Mouse (Mus musculus) adrenal gland, postnatal 25 days (tissue): Measurements from ENCODE around the gene U2af1. TPM values are rescaled to one million over a fixed set of nuclear protein-coding genes. Genes with fewer than 3 reads are reported as not detected.

Experiments
- DNase-seq: peaks from one replicate; pipeline ENCODE4 v3.0.0; 2021; ENCODE audit warnings: mixed read lengths
- total RNA-seq: library from RNA; stranded (reverse); gene quantifications from 2 replicates; pipeline ENCODE4 v1.2.3, GENCODE M21; 2021

The U2af1 gene
- total RNA-seq, 1 experiment from 2014 or later: 147 TPM

DNA sequence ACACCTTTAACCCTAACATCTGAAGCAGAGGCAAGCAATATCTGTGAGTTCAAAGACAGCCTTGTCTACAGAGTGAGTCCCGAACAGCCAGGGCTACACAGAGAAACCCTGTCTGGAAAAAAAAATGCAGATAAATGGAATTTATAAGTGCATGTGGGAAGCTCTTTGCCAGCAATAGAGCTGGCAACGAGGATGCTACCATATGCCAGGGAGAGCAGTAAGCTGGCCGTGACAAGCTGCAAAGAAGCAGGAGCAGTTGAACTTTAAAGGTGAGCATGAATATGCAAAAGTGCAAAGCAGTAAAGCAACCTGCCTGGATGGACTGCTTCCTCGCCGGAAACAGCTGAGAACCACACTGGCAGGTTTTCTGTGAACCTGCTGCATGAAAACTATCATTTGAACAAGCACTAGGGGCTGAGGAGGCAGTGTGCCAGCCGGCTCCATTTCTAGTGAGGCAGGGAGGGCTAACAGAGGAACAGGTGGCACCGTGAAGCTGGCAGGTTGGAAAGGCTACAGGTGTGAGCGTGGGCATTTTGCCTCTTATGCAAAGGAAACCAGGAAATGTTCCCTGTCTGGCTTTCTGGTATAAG is 2.1 kb upstream of the U2af1 start:
- no peak for DNase-seq

DNA sequence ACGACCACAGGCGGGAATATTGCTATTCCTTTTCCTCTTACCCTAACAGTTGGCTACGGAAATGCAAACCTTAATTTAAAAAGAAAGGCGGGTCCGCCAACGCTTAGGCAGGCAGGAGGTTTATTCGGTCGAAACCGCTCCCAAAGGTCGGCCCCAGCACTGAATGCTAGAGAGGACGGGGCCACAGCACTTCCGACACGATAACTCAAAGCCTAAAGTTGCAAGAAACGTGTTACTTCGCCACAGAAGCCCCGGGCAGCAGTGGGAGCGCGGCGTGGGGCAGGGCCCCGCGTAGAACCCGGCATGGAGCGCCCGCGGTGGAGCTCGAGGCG is 590 bp downstream of the U2af1 start:
- no peak for DNase-seq

DNA sequence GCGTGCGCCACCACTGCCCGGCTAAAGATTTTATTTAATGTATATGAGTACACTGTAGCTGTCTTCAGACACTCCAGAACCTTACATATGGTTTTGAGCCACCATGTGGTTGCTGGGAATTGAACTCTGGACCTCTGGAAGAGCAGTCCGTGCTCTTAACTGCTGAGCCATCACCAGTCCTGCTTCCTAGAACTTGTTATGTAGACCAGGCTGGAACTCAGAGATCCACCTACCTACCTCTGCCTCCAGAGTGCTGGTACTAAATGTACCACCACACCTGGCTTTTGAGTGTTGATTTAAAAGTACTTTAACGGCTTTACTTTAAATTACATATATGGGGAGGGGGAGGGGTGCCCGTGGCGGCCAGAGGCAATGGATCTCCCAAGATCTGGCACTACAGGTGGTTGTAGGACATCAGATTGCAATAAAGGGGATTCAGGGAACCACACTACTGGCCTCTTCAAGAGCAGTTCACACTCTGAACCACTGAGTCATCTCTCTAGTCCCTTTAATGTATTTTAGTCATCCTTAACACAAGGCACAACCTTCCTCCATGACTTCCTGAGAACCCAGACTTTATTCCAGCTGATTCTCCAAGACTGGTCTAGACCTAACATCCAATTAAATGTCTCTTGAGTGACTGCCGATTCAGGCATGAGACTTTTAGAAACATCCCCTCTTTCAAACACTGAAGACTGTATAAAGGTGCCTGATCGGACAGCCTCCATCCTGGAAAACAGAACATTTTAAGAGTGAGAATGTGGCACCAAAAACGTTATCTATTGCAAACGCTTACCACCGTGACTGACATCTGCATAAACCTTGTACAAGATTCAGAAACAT is 1.3 kb downstream of the U2af1 start:
- DNase-seq: no peak

DNA sequence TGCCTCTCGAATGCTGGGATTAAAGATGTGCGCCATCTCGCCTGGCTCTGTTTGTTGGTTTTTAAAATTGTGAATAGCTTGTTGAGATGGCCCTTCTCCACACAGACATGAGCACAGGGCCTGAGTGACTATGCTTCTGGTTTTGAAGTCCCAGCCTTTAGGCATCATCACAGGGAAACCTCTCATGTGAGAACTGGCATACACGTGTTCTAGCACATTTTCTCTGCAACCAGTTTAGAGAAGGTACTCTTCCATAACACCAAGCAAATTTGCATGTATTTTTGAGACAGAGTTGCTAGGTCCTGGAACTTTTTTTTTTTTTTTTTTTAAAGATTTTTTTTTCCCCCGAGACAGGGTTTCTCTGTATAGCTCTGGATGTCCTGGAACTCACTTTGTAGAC is 2.0 kb downstream of the U2af1 start:
- DNase-seq: no peak

DNA sequence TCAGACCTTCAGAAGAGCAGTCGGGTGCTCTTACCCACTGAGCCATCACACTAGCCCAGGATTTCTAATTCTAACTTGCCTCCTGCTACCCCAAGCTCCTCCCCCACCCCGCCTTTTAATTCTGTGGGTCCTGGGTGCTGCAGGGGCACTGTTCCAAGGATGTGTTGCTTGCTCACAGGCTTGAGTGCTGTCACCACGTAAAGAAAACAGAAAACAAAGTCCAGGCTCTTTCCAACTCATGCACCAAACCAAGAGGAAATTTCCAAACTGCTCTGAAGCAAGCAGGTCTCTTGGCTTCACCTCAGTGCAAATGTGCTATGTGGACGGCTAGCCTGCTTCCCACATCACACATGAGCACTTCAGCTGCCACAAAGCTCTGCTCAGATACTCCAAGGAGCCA is 3.3 kb downstream of the U2af1 start:
- no peak for DNase-seq

DNA sequence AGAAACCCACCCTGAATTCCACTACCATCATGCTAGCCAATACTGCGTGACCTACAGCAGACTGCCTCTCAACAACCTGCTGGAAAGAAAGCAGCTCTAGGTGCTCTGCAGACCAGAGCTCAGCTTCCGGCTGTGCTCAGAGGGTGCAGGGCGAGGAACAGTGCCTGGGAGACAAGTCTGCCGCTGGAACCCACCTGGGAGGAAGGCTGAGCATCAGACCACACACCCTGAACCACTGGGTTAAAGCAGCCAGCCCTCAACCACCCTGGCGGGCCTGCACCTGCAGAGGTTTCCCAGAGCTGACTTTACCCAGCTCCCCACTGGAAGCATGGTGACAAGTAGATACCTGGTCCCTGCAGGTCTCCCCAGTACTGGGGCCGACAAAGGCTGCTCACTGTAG is 5.4 kb downstream of the U2af1 start:
- no peak for DNase-seq

DNA sequence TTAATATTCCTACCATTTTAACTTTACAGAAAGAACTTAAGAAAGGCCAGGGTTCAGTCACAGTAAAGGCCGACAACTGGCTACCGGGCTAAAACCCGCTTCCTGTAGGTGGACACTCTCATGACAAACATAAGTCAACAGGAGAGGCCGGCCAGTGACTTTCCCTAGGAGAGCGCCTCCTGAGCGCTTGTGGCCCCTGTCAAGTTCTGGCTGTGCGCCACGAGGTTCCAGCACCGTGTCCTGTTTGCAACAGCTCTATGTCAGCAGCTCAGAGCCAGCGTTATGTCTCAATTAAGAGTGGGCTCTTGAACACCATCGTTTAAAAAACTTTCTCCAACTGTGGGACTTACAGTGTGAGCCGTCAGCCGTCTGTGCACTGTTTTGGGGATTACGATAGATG is 6.5 kb downstream of the U2af1 start:
- DNase-seq: no peak

DNA sequence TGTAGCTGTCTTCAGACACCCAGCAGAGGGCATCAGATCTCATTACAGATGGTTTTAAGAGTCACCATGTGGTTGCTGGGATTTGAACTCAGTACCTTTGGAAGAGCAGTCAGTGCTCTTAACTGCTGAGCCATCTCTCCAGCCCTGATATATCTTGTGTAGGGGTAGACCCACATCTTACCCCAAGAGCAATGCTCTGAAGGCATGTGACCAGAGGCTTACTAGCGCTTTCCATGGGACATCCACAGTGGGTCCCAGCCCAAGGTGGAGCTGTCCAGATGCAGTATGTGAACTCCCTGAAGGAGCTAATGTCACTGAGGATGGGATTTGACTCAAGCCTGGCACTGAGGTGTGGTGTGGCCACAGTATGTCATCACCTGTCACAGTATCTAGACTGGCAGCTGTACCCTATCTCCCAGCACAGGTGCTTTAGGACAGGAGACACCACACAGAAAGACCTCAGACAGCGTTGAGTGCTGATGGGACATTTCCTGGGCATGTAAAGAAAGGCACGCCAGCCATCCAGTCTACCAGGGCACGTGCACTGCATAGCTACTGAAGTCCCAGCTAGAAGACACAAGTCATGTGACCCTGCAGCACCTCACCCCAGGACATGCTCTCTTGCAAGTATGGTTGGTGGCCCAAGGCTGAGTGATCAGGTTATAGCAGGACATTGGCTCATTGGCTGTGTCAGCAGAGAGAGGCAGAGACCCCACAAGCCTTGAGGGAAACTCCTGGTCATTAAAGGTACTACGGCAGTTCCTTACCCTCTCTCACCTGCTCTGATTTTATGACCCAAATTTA is 12.3 kb downstream of the U2af1 start:
- no peak for DNase-seq

DNA sequence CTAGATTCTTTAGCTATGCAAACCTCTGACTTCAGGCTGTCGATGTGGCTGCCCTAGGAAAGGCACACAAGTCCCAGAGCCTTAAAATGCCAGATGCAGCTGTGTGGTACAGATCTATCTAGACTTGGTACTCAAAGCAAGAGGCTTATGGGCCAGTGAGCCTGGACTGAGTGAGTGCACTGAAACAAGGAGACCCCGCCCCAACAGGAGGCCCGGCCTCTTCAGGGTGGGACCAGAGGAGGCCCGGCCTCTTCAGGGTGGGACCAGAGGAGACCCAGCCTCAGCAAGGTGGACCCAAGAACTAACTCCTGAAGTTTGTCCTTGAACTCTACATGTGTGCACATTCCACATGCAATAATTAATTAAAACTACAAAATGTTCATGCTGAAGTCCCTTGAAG is 15.8 kb downstream of the U2af1 start:
- no peak for DNase-seq

DNA sequence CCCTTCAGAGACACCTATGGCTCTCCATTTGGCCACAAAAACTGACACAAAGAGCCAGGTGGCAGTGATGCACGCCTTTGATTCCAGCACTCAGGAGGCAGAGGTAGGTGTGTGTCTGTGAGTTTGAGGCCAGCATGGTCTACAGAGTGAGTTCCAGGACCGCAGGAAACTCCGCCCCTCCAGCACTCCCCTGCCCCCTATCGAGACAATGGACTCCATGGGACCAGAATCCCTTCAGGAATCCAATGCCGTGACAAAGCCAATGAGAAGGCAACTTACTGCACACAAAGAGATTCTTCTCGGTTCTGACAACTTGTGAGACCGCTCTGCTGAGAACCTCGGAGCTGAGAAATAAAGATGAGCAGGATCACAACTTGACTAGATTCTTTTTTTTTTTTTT is 16.4 kb downstream of the U2af1 start:
- DNase-seq: no peak

DNA sequence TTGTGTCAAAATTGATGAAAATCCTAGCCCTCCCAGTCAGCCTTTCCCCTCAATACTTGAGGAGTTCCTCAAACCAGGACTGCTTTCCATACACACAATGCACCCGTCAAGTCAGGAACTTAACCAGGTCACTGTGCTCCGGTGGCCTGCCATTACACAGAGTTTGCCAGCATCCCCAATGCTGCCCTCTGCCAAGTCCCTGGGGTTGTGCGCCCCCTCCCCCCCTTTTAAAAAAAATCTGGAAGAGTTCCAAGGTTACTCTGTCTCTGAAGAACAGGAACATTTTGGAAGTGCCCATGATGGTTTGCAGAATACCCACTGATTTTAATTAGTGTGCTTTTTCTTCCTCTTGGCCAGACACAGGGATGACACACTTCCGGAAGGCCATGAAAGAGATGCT is 19.0 kb downstream of the U2af1 start:
- DNase-seq: no peak

DNA sequence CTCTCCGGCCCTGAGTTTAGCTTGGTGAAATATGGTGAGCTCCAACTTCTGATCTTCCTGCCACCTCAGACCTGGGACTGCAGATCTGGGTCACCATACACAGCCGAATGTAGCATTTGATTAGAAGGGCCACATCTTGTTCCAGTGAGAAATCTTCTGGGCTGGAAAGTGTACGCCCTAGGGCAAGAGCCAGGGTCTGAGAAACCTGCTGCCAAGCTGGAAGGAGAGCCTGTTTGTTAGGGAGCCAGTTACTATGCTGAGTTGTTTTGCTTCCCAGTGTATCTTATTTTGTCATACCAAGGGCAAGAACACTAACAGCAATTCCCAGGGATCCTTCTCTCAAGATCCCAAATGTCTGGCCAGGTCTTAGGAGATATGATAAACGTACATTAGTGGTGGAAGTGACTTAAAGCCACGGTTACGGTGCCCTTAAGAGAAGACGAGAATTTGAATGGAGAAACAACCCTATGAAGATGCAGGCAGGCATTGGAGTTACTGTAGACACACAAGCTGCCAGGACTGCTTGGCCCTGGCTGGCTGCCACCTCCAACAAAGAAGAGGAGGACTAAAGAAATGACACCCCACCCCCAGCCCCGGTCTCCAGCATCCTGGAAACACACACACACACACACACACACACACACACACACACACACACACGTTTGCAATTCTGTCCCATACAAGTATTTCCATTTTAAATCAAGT is 20.7 kb downstream of the U2af1 start:
- DNase-seq: peak; percentile 42

DNA sequence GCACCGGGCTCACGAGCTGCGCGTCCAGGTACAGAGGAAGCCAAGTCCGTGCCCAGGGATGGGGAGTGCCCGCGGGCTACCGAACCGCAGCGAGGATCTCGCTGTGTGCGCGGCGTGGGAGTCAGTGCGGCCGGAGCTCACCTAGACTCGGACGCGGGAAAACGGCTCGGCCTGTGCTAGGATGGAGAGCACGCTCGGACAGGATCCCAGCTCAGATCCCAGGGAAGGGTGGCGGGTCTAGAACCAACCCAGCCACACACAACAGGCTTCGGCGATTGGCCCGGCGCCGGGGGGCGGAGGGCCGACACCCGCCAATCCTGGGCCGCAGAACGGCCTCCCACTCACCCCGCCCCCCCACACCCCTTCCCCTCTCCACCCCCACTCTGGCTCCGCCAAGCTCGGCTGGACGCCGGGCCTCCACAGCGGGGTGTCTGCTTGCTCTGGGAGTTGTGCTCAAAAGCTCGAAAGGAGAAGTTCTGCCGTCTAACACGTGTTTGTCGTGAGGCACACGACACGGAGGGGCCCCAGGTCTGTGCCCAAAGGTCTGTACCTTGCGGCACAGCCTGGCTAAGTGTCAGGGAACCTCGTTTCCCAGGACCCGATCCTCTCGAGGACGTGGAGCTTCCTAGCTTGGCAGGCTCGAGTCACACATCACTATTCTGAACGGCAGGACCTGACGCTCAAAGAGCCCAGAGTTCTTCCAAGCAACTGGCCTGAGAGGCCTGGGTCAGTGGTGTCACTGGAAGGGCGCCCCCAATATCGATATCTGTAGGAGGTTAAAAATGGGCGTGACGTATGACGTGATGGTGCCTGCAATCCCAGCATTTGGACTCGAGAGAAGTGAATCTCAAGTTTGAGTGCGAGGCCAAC is 21.5 kb downstream of the U2af1 start, which contains the start of gene Cbs:
Gene Cbs (minus strand): TSS at position 297 of the 870 bp plus-strand sequence.
- DNase-seq: peak; percentile 87

DNA sequence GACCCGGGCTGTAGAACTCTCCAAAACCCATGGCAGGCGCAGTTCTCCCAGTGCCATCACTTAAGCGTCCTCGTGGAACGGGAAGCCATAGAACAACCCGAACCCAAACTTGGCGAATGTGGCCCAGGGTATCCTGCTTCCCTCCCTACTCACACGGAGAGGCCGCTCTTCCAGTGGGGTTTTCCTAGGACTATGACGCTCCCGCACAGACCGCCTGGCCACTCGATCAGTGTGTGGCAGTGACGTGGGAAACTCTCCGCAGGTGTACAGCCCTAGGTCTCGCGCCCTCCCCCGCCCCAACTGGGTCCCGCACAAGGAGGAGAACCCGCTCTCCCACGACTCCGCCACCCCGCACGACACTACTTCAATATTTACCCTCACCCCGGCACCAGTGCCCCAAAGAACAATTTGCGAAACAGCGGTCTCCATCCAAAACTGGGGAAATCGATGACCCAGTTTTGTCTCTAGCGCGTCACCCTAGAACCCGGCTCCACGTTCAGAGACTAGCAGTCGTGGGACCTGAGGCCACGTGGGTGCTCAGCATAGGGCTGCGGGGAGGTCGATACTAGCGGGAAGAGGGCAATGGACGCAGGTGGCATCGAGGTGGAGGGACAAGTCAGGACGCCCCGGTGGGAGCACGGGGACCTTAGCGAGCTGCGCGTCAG is 22.3 kb downstream of the U2af1 start:
- no peak for DNase-seq

DNA sequence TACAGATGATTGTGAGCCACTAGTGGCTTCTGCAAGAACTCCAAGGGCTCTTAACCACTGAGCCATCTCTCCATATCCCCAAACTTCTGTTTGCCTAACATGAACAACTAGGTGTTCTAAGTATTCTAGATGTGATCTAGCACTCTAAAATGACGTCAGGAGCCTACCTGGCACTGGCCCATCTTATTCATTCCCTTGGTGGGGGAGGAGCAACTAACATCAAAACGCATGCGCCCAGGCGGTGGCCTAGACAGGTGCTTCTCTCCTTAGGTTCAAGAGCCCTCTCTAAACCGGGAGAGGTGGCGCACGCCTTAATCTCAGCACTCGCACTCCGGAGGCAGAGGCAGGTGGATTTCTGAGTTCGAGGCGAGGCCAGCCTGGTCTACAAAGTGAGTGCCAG is 22.9 kb downstream of the U2af1 start:
- no peak for DNase-seq

DNA sequence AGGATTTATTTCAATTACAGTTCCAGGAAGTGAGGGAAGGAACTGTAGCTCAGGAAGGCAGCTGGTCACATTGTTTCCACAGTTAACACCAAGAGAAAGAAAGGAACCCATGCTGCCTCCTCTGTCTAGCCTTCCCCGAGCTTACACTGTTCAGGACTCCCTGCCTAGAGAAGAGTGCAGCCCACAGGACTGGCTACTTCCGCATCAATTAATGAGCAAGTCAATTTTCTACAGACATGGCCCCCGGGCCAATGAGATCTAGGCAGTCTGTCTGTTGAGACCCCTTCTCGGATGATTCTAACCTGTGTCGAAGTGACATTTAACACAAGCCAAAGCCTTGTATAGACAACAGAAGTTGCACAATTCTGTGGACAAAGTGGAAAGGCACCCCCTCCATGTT is 23.8 kb downstream of the U2af1 start:
- no peak for DNase-seq

DNA sequence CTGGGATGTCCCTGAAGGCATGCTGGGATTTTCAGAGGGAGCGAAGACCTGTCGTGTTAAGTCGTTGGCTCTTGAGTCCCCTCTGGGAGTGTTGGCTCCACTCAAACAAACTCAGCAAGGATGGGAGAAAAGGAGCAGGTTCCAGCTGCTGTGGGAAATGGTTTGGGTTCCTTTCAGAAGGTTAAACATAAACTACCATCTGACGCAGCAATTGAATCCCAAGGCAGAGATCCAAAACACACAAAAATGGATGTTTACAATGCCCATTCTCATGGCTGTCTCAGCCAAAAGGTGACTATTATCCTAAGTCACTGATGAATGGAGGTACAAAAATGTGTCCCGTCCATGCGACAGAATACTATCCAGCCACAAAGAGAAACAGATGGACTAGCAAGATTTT is 25.7 kb downstream of the U2af1 start:
- no peak for DNase-seq

DNA sequence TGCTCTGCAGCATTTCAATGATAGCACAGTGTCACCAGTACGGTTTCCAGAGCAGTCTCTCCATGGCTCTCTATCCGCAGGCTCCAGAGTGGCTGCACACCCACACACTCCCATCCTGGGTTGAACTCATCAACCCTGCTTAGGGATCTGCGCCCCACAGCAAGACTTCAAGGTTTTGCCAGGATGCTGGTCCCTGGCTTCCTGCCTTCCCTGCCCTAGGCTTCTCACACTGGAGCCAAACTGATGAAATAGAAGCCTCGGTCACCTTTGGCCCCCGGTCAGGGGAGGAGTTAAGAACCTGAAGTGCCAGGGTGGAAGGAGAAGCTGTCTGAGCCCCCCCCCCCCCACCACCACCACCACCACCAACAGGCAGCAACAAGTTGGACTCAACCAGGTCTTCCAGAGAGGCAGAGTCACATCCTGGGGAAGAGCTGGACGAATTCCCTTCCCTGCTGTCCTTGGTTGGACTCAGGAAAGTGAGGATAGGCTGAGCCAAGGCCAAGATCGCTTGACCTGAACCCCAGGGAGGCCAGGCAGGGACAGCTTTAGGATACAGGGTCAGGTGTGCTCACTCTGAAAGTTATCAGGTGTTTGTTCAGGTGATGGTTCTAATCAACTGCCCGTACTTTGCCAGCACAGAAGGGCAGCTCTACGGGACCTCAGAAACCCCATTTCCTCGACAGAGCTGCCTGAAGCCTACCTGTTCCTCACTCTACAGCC is 27.5 kb downstream of the U2af1 start:
- DNase-seq: no peak

DNA sequence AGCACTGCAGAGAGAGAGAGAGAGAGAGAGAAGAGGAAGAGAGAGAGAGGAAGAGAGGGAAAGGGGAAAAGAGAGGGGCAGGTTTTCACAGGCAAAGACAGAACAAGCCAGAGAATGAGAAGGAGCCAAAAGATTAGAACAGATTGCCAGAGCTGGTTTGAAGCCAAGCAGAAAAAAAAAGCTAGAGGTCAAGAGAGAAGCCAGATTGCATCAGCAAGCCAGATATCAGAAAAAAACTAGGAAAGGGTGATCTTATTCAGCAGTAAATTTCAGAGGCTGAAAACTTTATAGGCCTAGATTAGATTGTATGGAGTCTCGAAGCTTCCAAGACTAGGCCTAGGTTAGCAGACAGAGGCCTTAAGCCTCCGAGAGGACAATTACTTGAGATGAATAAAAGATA is 30.7 kb downstream of the U2af1 start:
- no peak for DNase-seq

DNA sequence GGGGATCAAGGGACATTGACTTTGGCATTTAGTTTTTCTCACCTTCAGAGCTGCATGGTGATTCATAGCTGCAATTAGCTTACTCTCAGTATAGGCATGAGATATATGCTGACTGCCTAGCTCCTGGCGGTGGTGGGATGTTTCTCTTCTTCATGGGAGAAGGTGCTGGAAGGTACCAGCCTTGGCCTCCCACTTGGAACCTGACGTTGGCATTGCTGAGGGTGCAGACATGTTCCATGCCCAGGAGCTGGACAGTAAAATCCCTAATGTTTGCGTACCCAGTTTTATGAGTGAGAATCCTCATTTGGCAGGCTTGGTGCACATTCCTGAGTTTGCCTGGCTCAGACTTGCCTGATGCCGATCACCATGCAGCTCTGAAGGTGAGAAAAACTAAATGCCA is 35.6 kb downstream of the U2af1 start:
- DNase-seq: no peak
